Mouse (Mus musculus) small intestine, adult 2 months (tissue): Measurements from ENCODE around the gene Fam160b1. TPM values are rescaled to one million over a fixed set of nuclear protein-coding genes. Genes with fewer than 3 reads are reported as not detected.

ENCODE experiments used
- H3K27ac ChIP-seq: fragments of 200-500 bp; 2 replicates; pipeline ENCODE4 v1.5.1; 2012; ENCODE audit warnings: low read depth, low read length, control low read depth, inconsistent platforms; ENCODE audit not compliant: insufficient read depth
- H3K27me3 ChIP-seq: fragments of 200-500 bp; 2 replicates; pipeline ENCODE4 v1.6.1; 2012; ENCODE audit warnings: mild to moderate bottlenecking, moderate library complexity, low read length, inconsistent platforms; ENCODE audit not compliant: control insufficient read depth, insufficient read depth
- H3K36me3 ChIP-seq: fragments of 200-500 bp; 2 replicates; pipeline ENCODE4 v1.6.1; 2012; ENCODE audit warnings: mild to moderate bottlenecking, low read length, control low read depth, inconsistent platforms; ENCODE audit not compliant: control insufficient read depth, insufficient read depth
- H3K4me1 ChIP-seq: fragments of 200-500 bp; 2 replicates; pipeline ENCODE4 v1.6.1; 2012; ENCODE audit warnings: low read length, inconsistent platforms, mixed read lengths; ENCODE audit not compliant: control insufficient read depth, insufficient read depth, insufficient read length
- H3K4me3 ChIP-seq: fragments of 200-500 bp; 2 replicates; pipeline ENCODE4 v1.5.1; 2012; ENCODE audit warnings: low read depth, mild to moderate bottlenecking, control low read depth, inconsistent platforms, low read length, moderate library complexity
- CTCF ChIP-seq: fragments of 200-500 bp; IDR thresholded peaks from 2 replicates; pipeline ENCODE4 v1.5.1; 2012; ENCODE audit warnings: low read depth, mild to moderate bottlenecking, control low read depth, inconsistent platforms, low read length, moderate library complexity, mixed read lengths; ENCODE audit not compliant: insufficient replicate concordance, insufficient read length; ENCODE audit errors: extremely low read depth
- POLR2A ChIP-seq: fragments of 200-500 bp; IDR thresholded peaks from 2 replicates; pipeline ENCODE4 v1.6.1; 2012; ENCODE audit warnings: low read depth, mild to moderate bottlenecking, control low read depth, inconsistent platforms, low read length, moderate library complexity
- WGBS: fragments of 180-500 bp; shearing (Covaris S2); methylation state at CpG from one replicate; pipeline ENCODE4 v1.1.7; 2018; 5-methylcytosine and 5-hydroxymethylcytosine counted together
- polyA plus RNA-seq: library from polyadenylated mRNA; depleted of rRNA; stranded (reverse); fragments of >200 nt; gene quantifications from 2 replicates; pipeline ENCODE4 v1.2.3, GENCODE M21; 2012

Gene Fam160b1
- polyA plus RNA-seq, 1 experiment: 11.5 TPM

GRCm38 (mm10) chr19:57343860-57344259 is 16.6 kb upstream of the Fam160b1 start:
- Histone ChIP-seq H3K27ac (no peak overlapping the region), H3K27me3 (no peaks in the 10 kb centered on the region), H3K4me1 (peaks cover 4% of the 10 kb centered on the region; the same call in 1 of the 2 replicates), H3K4me3 (no peak overlapping the region), H3K36me3 (no peaks in the 10 kb centered on the region)
- 84% methylated on average over 5 of the region's 5 CpGs for WGBS
- TF ChIP-seq POLR2A (no peak), CTCF (no peak)

- 77% methylated on average over 1 of the region's 1 CpGs for WGBS
- Histone ChIP-seq H3K27ac (no peak overlapping the region), H3K36me3 (no peaks in the 10 kb centered on the region), H3K4me1 (no peaks in the 10 kb centered on the region), H3K27me3 (no peaks in the 10 kb centered on the region), H3K4me3 (no peak overlapping the region)
- no peak for TF ChIP-seq CTCF
- TF ChIP-seq POLR2A: no peak
Measured at GRCm38 (mm10) chr19:57344678-57345077, 15.8 kb upstream of the Fam160b1 start.

GRCm38 (mm10) chr19:57349096-57349495 is 11.4 kb upstream of the Fam160b1 start:
- Histone ChIP-seq H3K27me3 (no peaks in the 10 kb centered on the region), H3K4me1 (peaks cover 3% of the 10 kb centered on the region; the same call in 1 of the 2 replicates), H3K27ac (no peak overlapping the region), H3K4me3 (no peak overlapping the region), H3K36me3 (no peaks in the 10 kb centered on the region)
- TF ChIP-seq POLR2A (no peak), CTCF (no peak)

GRCm38 (mm10) chr19:57352337-57352935 is 8.0 kb upstream of the Fam160b1 start:
- peaks cover 10% of the 10 kb centered on the region for H3K4me1 ChIP-seq
- TF ChIP-seq POLR2A (no peak), CTCF (no peak)
- H3K4me3 ChIP-seq: no peak overlapping the region
- H3K27me3 ChIP-seq: no peaks in the 10 kb centered on the region
- H3K27ac ChIP-seq: no peak overlapping the region
- 56% methylated on average over 12 of the region's 12 CpGs for WGBS
- H3K36me3 ChIP-seq: no peaks in the 10 kb centered on the region

GRCm38 (mm10) chr19:57353228-57353627 is 7.3 kb upstream of the Fam160b1 start:
- H3K36me3 ChIP-seq: no peaks in the 10 kb centered on the region
- 93% methylated on average over 10 of the region's 10 CpGs for WGBS
- H3K4me3 ChIP-seq: no peak overlapping the region
- TF ChIP-seq POLR2A: no peak
- TF ChIP-seq CTCF: no peak
- no peaks in the 10 kb centered on the region for H3K27me3 ChIP-seq
- no peak overlapping the region for H3K27ac ChIP-seq
- peaks cover 10% of the 10 kb centered on the region for H3K4me1 ChIP-seq

GRCm38 (mm10) chr19:57354050-57354449 is 6.4 kb upstream of the Fam160b1 start:
- TF ChIP-seq POLR2A (no peak), CTCF (no peak)
- H3K4me3 ChIP-seq: no peak overlapping the region
- H3K27ac ChIP-seq: no peak overlapping the region
- peaks cover 10% of the 10 kb centered on the region for H3K4me1 ChIP-seq
- 91% methylated on average over 11 of the region's 11 CpGs for WGBS
- H3K36me3 ChIP-seq: no peaks in the 10 kb centered on the region
- H3K27me3 ChIP-seq: no peaks in the 10 kb centered on the region

- H3K27me3 ChIP-seq: no peaks in the 10 kb centered on the region
- peaks cover 11% of the 10 kb centered on the region for H3K4me1 ChIP-seq
- no peak overlapping the region for H3K4me3 ChIP-seq
- TF ChIP-seq POLR2A (no peak), CTCF (no peak)
- WGBS: 15% methylated on average over 6 of the region's 6 CpGs
- no peak overlapping the region for H3K27ac ChIP-seq
- no peaks in the 10 kb centered on the region for H3K36me3 ChIP-seq
Measured at GRCm38 (mm10) chr19:57354715-57355114, 5.8 kb upstream of the Fam160b1 start.
